Mouse (Mus musculus): Measurements from ENCODE around the gene Gm21117. TPM values are rescaled to one million over a fixed set of nuclear protein-coding genes. Genes with fewer than 3 reads are reported as not detected.

The Gm21117 gene
- total RNA-seq (2023): not detected in 4 replicates

GRCm38 (mm10) chrY:51124920-51125319 is at the start of gene Gm21117:
Gene Gm21117 (plus strand): TSS chrY:51125220.

Data from B cell, adult 62 days (primary cell).